Mouse (Mus musculus): ENCODE measurements around the gene Nedd4. TPM values are rescaled to one million over a fixed set of nuclear protein-coding genes. Genes with fewer than 3 reads are reported as not detected.
A peak's percentile ranks its signal among the peaks of the same experiment; 100 is the strongest.

Nedd4 gene
- polyA plus RNA-seq, 1 experiment from 2014 or later: 518 TPM

DNA sequence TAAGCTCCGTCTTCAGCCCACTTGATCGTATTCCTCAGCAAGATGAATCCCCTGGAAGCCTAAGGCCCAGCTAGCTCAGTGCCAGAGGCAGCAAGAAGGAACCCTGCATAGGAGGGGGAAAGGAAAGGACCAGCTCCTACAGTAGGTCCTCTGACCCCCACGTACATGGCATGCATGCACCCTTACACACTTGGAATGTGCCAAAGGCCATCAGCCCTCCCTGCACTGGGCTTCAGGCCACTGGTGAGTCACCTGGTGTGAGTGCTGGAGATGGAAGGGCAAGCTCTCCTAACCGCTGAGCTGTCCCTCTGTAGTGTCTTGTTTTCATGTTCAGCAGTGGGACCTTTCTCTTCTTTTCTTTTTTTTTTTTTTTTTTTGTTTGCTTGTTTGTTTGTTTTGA is 52.8 kb downstream of the Nedd4 start:
- Histone ChIP-seq H3K4me1 (replicated peaks) (no peaks in the 10 kb centered on the region), H3K27ac (no peak overlapping the region), H3K4me3 (no peak overlapping the region), H3K9me3 (no peaks in the 10 kb centered on the region), H3K36me3 (peaks cover 81% of the 10 kb centered on the region), H3K9ac (no peak overlapping the region), H3K27me3 (no peaks in the 10 kb centered on the region), H3K4me2 (no peak overlapping the region)
- 90% methylated on average over 4 of the region's 4 CpGs for WGBS
- no peak for ATAC-seq (ENCODE audit: low FRiP score)

DNA sequence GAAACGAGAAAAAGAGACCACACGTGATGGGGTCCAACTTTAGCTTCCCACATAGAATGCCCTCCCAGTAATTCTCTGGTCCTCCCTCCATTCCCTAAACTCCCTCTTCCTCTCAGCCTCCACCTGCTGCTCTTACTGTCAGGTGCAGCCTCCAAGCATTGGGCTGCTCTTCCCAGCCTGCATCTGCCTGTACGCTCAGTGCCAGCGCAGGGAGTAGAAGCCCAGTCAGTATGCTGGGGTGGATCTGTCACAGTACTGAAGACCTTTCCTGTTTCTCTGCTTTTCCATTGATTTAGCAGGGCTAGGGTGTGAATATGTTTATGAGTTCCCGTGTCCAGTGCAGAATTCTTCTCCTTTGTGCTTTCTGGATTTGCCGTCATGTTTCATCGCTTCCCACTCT is 54.1 kb downstream of the Nedd4 start:
- no peak for ATAC-seq (ENCODE audit: low FRiP score)
- H3K36me3 ChIP-seq: peaks cover 84% of the 10 kb centered on the region
- no peak overlapping the region for H3K4me2 ChIP-seq
- no peak overlapping the region for H3K9ac ChIP-seq
- no peaks in the 10 kb centered on the region for H3K9me3 ChIP-seq
- no peaks in the 10 kb centered on the region for H3K27me3 ChIP-seq
- H3K4me1 ChIP-seq (replicated peaks): no peaks in the 10 kb centered on the region
- WGBS: 89% methylated on average over 7 of the region's 7 CpGs
- H3K4me3 ChIP-seq: no peak overlapping the region
- H3K27ac ChIP-seq: no peak overlapping the region

DNA sequence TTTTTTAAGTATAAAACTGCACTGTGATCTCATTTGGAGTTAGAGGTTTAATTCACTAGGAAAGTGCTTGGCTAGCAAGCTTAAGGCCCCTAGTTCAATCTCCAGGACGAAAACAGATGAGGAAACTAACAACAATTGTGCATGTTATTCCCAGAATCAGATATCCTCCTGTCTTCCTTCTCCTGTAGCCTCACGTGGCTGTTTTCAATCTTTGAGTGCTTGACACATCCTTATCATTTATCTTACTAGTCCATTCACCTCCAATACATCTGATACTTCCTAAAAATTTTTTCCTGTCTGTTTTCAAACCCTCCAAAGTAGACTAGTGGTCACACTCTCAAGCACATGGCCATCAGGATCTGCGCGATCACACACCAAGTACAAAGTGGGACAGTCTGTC is 57.0 kb downstream of the Nedd4 start:
- 94% methylated on average over 4 of the region's 4 CpGs for WGBS
- no peak for ATAC-seq (ENCODE audit: low FRiP score)

DNA sequence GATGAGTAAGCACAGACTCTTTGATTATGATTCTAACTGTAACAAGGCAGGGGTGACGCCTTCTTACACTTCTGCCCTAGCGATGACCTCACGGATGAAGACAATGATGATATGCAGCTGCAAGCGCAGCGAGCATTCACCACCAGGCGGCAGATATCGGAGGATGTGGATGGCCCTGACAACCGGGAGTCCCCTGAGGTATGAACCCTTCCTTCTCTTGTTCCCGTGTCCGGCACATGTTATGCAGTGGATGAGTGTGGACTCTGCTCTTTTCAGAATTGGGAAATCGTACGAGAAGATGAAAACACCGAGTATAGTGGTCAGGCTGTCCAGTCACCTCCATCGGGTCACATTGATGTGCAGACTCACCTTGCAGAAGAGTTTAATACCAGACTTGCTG is 59.1 kb downstream of the Nedd4 start:
- H3K4me2 ChIP-seq: no peak overlapping the region

More for the DNA sequence above, 57.0 kb downstream of the Nedd4 start:
- Histone ChIP-seq H3K9me3 (no peaks in the 10 kb centered on the region), H3K27ac (no peak overlapping the region), H3K9ac (no peak overlapping the region), H3K36me3 (peaks cover 86% of the 10 kb centered on the region), H3K4me3 (no peak overlapping the region), H3K4me2 (no peak overlapping the region), H3K4me1 (replicated peaks) (no peaks in the 10 kb centered on the region), H3K27me3 (no peaks in the 10 kb centered on the region)

DNA sequence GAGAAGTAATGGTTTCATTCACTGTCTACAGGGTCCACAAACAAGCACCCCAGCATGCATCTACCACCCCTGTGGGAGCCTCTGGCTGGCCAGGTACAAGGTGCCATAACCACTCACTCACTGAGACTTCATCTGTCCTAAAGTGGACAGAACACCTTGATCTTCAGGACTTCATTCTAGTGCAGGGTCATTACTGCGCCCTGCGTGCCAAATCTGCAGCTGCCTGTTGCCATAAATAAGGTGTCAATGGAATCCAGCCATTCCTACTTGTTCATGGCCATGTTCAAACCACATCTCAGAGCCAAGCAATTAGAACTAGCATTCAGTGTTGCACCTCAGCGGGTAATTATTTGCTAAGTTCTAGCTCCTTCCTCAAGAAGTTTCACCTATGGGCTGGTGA is 60.5 kb downstream of the Nedd4 start:
- H3K9me3 ChIP-seq: no peaks in the 10 kb centered on the region
- no peaks in the 10 kb centered on the region for H3K27me3 ChIP-seq
- H3K9ac ChIP-seq: no peak overlapping the region
- H3K27ac ChIP-seq: no peak overlapping the region
- no peaks in the 10 kb centered on the region for H3K4me1 ChIP-seq (replicated peaks)
- H3K4me2 ChIP-seq: no peak overlapping the region
- peaks cover 95% of the 10 kb centered on the region for H3K36me3 ChIP-seq
- 95% methylated on average over 3 of the region's 3 CpGs for WGBS
- ATAC-seq (ENCODE audit: low FRiP score): no peak
- no peak overlapping the region for H3K4me3 ChIP-seq

More for the DNA sequence above, 59.1 kb downstream of the Nedd4 start:
- WGBS: 88% methylated on average over 14 of the region's 14 CpGs
- Histone ChIP-seq H3K9me3 (no peaks in the 10 kb centered on the region), H3K27me3 (no peaks in the 10 kb centered on the region), H3K36me3 (peaks cover 90% of the 10 kb centered on the region), H3K4me1 (replicated peaks) (no peaks in the 10 kb centered on the region), H3K27ac (no peak overlapping the region), H3K9ac (no peak overlapping the region), H3K4me3 (no peak overlapping the region)
- no peak for ATAC-seq (ENCODE audit: low FRiP score)

DNA sequence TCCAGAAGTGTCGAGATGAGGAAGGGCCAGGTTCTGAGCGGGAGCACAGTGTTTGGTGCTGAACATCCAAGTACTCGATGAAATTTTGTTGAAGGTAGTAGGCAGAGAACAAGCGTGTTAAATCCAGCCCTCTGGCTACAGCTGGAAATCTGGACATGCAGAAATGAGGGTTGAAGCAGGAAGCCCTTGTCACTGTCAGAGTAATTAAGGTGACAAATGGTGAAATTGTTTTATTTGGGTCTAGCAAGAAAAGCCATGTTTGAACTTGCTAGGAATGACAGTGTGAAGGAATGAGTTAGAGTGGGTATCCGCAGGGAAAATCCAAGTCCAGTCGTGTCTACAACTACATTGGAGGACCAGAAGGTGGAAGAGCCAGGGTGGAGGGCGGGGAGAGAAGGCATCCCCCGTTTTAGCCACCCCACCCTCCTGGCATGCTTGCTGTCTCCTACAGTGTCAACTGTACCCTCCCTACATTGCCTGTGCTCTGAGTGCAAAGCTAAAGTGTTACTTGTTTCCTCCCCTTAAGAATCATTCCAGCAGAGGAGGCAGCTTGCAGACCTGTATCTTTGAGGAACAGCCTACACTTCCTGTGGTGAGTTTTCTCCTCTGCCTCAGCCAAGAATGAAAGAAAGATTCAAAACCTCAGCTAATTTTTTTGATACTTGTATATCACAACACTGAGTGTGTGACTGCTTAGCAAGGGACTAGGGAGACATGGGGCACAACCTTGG is 62.5 kb downstream of the Nedd4 start:
- H3K9me3 ChIP-seq: no peaks in the 10 kb centered on the region
- H3K36me3 ChIP-seq: peaks cover 90% of the 10 kb centered on the region
- H3K4me1 ChIP-seq (replicated peaks): no peaks in the 10 kb centered on the region
- H3K9ac ChIP-seq: no peak overlapping the region
- no peak for ATAC-seq (ENCODE audit: low FRiP score)
- no peak overlapping the region for H3K4me3 ChIP-seq
- WGBS: 89% methylated on average over 8 of the region's 8 CpGs
- no peaks in the 10 kb centered on the region for H3K27me3 ChIP-seq
- no peak overlapping the region for H3K27ac ChIP-seq
- H3K4me2 ChIP-seq: no peak overlapping the region

DNA sequence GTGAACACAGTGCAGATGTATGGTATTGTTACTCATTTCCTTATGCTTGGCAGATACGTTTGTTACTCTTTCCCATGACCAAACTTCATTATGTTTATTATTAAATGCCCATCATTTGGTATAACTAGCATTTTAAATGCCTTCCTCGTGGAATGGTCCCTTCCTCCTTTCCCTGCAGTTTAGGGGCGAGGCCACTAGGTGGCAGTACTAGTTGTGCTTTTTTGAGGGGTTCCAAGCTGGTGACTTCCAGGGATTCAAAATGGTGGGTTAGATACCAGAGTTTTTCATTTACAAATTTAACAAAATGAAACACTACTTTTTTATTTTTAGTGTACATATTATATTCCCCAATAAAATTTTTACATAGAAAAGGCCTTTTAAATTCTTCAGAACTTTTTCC is 71.8 kb downstream of the Nedd4 start:
- Histone ChIP-seq H3K27me3 (no peaks in the 10 kb centered on the region), H3K27ac (no peak overlapping the region), H3K4me3 (no peak overlapping the region), H3K4me2 (no peak overlapping the region), H3K4me1 (replicated peaks) (no peaks in the 10 kb centered on the region), H3K36me3 (peaks cover 87% of the 10 kb centered on the region), H3K9ac (no peak overlapping the region), H3K9me3 (no peaks in the 10 kb centered on the region)
- WGBS: 46% methylated on average over 3 of the region's 3 CpGs
- ATAC-seq (ENCODE audit: low FRiP score): no peak

DNA sequence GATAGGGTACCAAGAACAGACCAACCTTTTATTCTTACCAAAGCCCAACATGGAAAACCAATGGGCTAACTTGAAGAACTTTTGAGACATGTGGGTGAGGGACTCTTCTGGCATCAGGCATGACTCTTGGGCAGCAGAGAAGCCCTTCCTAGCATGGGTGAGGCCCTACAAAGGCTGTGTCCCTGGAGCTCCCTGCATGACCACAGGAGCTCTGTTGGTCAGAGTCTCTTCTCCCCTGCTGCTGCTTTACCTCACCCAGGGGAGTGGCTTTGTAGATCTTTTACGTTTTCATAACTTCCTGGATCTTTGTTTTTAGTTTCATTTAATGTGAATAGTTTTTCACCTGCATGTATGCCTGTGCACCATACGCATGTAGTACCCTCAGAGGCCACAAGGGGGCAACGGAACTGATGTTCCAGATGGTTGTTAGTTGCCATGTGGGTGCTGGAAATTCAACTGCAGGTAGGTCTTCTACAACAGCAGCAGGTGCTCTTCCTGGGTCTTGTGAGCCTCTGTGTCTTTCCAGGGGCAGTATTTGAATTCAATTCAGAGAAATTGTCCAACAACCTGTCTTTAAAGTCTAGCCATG is 73.8 kb downstream of the Nedd4 start:
- no peaks in the 10 kb centered on the region for H3K27me3 ChIP-seq
- H3K36me3 ChIP-seq: peaks cover 95% of the 10 kb centered on the region
- no peak overlapping the region for H3K4me3 ChIP-seq
- WGBS: 73% methylated on average over 3 of the region's 3 CpGs
- no peak for ATAC-seq (ENCODE audit: low FRiP score)
- no peak overlapping the region for H3K9ac ChIP-seq
- H3K27ac ChIP-seq: no peak overlapping the region
- H3K4me2 ChIP-seq: no peak overlapping the region
- no peaks in the 10 kb centered on the region for H3K9me3 ChIP-seq
- no peaks in the 10 kb centered on the region for H3K4me1 ChIP-seq (replicated peaks)

DNA sequence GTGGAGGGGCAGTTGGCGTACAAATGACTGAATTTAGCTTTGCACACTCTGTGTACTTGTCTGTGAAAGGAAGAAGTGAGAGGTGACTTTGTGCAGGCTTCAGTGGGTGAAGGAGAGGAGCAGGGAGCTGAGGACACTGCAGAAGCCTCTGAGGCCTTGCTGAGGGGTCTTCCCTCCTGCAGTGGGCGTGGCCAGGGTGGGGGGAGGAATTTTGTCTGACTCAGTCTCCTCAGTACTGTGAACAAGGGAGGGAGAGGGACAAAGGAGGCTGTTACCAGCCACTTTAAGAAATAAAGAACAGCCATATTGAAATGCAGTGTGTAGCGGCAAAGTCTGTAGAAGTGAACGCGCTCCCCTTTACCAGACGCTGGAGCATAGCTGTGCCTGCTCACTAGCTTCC is 79.1 kb downstream of the Nedd4 start:
- no peak overlapping the region for H3K27ac ChIP-seq
- 91% methylated on average over 6 of the region's 6 CpGs for WGBS
- no peaks in the 10 kb centered on the region for H3K27me3 ChIP-seq
- no peak for ATAC-seq (ENCODE audit: low FRiP score)
- H3K4me2 ChIP-seq: no peak overlapping the region
- H3K4me1 ChIP-seq (replicated peaks): no peaks in the 10 kb centered on the region
- no peak overlapping the region for H3K9ac ChIP-seq
- H3K36me3 ChIP-seq: peaks cover 97% of the 10 kb centered on the region
- H3K4me3 ChIP-seq: no peak overlapping the region
- no peaks in the 10 kb centered on the region for H3K9me3 ChIP-seq

DNA sequence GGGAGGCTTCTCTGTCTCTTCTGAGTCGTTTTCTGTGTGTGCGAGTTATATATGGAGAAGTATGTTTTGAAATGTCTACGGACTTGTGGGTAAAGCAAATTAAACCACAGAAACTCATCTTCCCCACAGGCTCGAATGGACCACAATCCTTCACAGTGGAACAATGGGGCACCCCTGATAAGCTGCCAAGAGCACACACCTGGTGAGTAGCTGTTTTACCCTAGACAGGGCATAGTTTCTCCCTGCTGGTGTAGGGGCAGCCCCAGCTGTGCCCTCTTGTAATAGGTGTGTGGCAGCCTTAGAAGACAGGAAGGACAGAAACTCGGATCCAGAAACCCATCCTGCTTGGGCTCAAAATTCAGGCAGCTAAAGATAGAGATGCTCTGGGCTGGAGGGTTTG is 84.1 kb downstream of the Nedd4 start:
- H3K4me3 ChIP-seq: no peak overlapping the region
- H3K27me3 ChIP-seq: no peaks in the 10 kb centered on the region
- 87% methylated on average over 5 of the region's 5 CpGs for WGBS
- no peak for ATAC-seq (ENCODE audit: low FRiP score)
- H3K4me2 ChIP-seq: no peak overlapping the region
- H3K4me1 ChIP-seq (replicated peaks): no peaks in the 10 kb centered on the region
- peaks cover 87% of the 10 kb centered on the region for H3K36me3 ChIP-seq
- H3K9ac ChIP-seq: no peak overlapping the region
- H3K27ac ChIP-seq: no peak overlapping the region
- no peaks in the 10 kb centered on the region for H3K9me3 ChIP-seq

DNA sequence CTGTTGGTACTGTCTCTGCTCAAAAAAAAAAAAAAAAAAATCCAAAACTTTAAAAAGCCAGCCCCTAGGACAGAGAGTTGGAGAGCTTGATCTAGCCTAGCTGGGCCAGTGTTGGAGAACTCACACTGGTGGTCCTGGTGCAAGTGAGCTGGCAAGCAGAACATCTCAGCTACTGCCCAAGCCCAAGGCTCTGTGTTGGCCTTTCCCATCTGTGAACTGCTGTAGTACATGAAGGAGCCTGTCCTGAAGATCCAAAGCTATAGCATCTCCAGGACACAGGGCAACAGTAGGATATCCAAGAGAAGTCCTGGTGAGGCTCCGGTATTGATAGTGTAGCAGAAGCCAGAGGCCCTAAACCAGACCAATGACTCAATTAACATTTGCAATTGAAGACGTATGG is 88.1 kb downstream of the Nedd4 start:
- peaks cover 48% of the 10 kb centered on the region for H3K36me3 ChIP-seq
- no peak overlapping the region for H3K27ac ChIP-seq
- no peak overlapping the region for H3K4me3 ChIP-seq
- no peak overlapping the region for H3K4me2 ChIP-seq
- ATAC-seq (ENCODE audit: low FRiP score): no peak
- peaks cover 16% of the 10 kb centered on the region for H3K4me1 ChIP-seq (replicated peaks)
- WGBS: 63% methylated on average over 2 of the region's 2 CpGs
- H3K9ac ChIP-seq: no peak overlapping the region
- no peaks in the 10 kb centered on the region for H3K9me3 ChIP-seq
- no peaks in the 10 kb centered on the region for H3K27me3 ChIP-seq

DNA sequence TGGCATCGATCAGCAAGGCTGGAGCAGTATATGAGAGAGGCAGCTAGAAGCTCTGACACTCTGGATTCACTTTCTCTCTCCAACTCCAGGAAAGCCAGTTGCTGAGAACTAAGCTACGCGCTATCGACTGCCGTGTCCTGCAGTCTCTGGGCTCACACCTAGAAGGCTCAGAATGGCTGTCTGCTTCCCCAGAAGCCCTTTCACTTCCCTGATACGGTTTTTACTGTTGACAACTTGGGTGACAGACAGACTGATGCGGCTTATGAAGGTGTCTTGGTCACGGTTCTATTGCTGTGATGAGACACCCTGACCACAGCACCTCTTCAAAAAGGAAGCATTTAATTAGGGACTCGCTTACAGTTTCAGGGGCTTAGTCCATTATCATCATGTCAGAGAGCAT is 90.5 kb downstream of the Nedd4 start:
- Histone ChIP-seq H3K27ac (no peak overlapping the region), H3K4me2 (no peak overlapping the region), H3K4me3 (no peak overlapping the region), H3K36me3 (peaks cover 25% of the 10 kb centered on the region), H3K27me3 (no peaks in the 10 kb centered on the region), H3K9me3 (no peaks in the 10 kb centered on the region), H3K9ac (no peak overlapping the region), H3K4me1 (replicated peaks) (peaks cover 16% of the 10 kb centered on the region)
- no peak for ATAC-seq (ENCODE audit: low FRiP score)
- WGBS: 73% methylated on average over 9 of the region's 9 CpGs

DNA sequence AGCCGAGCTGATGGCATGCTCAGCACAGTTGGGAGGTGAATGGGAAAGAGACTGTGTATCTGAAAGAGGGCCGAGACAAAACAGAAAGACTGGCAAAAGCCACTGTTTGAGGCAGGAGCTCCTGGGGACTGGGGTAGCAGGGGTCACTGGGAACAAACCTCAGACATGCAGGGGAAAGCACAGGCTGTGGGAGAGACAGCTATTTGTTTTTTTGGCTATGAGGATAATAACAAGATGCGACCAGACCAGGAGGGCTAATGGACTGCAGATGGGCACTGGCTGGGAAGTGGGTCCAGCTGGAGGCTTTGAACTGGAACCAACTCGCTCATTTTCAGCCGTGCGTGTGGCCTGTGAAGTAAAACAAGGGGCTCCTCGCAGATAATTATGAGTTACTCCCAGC is 91.6 kb downstream of the Nedd4 start:
- no peak overlapping the region for H3K9ac ChIP-seq
- peaks cover 15% of the 10 kb centered on the region for H3K36me3 ChIP-seq
- peaks cover 16% of the 10 kb centered on the region for H3K4me1 ChIP-seq (replicated peaks)
- 11% methylated on average over 7 of the region's 7 CpGs for WGBS
- no peak overlapping the region for H3K4me2 ChIP-seq
- no peak overlapping the region for H3K4me3 ChIP-seq
- H3K27me3 ChIP-seq: no peaks in the 10 kb centered on the region
- H3K27ac ChIP-seq: peak overlapping the region; percentile 62; the same call in 1 of the 2 replicates
- ATAC-seq (ENCODE audit: low FRiP score): peak; percentile 33; the same call in 1 of the 2 replicates
- H3K9me3 ChIP-seq: no peaks in the 10 kb centered on the region

Data from hindbrain, embryonic 13.5 days (tissue).